Mouse (Mus musculus) cerebellum, postnatal 25 days (tissue): Measurements from ENCODE around the gene Cers2.
"Not testable (repeated sequence)": the region's sequence is repeated elsewhere in the genome, so short reads cannot be mapped to it uniquely, and the experiment has no call there.

Experiments
- DNase-seq, 2 experiments: peaks; one replicate each; pipeline ENCODE4 v3.0.0; 2021; ENCODE audit warnings: mixed read lengths in 2 of 2

Gene Cers2

DNA sequence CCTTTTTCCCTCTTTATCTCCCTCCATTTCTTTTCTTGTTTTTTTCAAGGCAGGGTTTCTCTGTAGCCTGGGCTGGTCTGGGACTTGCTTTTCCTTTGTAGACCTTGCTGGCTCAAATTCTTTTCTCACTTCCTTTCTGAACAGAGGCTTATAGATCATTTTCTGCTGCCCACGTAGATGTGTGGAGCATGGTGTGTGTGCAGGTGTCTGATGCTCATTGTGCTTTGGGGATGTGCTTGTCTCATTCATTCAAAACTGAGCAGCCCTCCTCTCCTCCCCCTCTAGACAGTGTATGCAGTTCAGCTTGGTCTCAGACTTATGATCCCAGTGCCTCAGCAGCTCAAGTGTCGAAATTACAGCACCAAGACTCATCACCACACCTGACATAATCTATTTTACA lies 4.5 kb downstream of the Cers2 start:
- no peak for DNase-seq

DNA sequence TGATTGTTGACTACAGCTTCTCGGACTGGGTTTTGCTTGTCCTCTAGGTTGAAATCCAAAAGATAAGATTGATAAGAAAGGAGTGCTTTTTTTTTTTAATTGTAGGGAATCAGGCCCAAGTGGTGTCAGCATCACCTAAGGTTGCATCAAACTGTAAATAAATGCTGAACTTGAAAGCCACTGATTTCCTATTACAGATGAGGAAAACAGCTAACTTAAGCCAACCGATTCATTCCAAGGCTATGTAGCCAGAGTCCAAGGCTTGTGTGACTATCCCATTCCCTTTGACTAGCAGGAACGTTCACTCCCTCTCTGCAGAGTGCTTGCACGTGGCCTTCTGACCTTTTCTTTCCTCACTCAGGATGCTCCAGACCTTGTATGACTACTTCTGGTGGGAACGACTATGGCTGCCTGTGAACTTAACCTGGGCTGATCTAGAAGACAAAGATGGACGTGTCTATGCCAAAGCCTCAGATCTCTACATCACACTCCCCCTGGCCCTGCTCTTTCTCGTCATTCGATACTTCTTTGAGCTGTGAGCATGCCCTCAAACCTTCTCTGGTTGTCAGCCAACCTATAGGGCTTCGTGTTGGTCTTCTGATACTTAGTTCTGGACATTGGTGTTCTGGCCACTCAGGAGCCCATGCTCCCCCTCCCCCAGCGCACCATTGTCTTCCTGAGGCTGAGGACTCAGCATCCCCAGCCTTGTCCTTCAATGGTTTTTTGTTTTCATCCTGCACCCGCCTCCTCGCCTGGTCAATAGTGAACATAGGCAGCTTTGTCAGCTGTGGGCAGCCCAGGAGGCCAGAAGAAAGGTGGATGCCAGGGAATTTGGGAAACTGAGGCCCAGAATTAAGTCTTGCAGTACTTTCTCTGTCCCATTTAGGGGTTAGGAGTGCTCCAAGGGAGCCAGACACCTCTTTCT lies 5.4 kb downstream of the Cers2 start:
- DNase-seq, result no peak

DNA sequence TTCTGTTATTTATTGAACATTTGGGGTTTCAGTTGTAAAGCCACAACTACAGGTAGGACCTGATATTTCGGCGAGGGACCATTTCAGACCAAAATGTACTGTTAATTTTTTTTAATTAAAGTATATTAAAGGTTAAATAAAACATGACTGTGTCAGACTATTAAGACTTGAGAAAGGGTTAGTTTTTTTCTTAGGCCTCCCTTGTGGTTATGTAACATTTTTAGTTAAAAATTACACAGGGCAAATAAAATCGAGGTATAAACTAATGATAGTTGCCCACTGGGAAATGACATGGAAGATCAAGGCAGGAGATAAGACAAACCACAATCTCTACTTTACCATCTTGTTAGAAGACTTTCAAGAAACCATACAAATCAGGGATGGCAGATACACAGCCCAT lies 8.8 kb downstream of the Cers2 start:
- DNase-seq, result no peak

DNA sequence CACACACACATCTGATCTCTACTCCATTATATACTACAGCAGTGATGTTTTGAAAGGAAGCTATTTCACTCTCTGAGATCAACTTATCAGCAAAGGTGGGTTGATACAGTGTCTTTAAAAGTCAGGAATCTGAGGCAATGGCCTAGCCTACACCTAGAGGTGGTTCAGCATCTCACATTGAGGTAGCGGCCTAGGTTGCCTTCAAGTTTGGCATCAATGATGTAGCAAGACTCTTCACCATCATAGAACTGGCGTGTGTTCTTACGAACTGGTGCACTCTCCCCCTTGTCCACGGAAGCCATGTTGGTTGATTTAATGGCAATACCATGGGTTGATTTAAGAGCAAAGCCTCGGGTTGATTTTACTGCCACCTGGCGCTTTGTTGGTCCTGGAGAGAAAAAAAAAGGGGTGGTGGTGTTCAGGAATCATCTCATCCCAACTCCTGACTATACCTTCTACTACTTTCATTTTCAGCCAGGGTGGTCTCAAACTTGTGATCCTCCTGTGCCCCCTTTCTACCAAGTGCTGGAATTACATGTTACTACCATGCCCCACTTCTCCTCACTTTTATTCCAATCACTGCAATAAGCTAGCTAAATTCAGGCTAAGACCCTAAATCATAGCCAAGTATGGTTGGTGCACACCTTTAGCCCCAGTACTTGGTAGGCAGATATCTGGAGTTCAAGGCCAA lies 10.0 kb downstream of the Cers2 start:
- DNase-seq, result no peak

DNA sequence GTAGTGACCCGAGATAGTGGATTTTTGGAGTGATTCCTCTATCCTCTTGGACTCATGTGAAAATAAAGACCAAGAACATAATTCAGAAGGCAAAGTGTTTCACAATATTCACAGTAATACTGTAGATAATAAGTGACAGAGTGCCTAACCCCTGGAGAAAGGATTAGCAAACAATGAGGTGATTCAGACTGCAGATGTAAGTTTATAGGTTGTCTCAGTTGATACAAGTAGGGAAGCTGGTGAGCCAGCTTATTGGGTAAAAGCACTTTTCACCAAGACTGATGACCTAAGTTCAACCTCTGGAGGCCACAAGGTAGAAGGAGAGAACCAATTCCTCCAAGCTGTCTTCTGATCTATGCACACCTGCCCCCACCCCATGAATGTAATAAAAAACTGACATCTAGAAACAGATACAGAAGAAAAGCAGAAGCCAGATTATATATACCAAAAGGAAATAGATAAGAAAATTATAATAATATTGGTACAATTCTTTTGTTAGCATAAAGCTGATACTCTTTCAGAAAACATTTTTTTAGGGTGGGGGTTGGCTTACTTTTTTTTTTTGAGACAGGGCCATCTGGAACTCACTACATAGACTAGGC lies 14.3 kb downstream of the Cers2 start:
- no peak for DNase-seq

DNA sequence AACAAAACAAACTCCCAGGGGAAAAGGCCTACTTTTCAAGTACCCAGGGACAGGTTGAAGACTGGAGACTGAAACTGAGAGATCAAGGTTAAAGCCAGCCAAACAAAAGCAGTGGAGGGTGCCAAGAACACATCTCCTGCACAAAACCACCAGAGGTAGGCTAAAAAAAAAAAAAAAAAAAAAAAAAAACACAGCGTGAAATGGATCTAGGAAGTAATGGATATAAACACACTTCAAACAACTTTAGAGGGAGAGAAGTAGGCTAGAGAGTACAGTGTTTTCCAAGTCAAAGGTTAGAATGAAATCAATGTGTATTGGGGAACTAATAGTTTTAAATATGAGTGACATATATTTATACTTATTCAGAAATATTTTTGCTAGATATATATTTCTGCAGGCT lies 16.9 kb downstream of the Cers2 start:
- no peak for DNase-seq

DNA sequence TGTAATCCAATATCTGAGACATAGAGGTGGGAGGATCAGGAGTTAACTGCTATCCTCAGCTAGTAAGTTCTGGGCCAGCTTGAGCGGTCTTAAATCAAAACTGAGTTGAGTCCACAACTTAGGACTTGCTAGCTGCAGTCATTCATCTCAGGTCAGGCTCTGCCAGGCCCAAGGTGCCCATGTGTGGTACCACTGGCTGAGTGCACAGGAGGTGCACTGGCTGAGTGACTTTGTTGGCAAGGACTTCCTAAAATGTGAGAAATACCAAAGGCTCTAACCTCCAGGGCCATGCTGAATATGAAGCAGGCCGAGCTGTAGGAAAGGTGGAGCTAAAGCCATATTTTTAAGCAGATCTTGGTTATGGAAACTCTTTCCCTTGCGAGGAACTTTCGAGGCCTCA lies 22.8 kb downstream of the Cers2 start:
- no peak for DNase-seq

DNA sequence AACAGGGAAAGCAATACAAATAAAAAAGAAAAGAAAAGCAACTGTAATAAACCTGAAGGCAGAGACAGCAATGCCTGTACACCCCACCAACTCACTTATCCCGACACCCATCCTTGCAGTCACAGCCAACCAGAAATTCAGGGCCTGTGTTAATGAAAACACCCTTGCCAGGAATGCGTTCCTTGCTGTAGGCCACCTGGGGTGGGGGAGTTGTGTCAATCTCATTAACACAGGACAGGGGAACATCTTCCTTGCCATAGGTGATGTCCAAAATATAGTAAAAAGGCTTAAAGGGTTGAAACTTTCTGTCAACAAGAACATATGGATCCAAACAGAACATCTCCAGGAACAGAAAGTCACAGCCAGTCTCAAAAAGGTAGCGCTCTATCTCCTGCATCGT lies 23.7 kb downstream of the Cers2 start:
- DNase-seq, result no peak

DNA sequence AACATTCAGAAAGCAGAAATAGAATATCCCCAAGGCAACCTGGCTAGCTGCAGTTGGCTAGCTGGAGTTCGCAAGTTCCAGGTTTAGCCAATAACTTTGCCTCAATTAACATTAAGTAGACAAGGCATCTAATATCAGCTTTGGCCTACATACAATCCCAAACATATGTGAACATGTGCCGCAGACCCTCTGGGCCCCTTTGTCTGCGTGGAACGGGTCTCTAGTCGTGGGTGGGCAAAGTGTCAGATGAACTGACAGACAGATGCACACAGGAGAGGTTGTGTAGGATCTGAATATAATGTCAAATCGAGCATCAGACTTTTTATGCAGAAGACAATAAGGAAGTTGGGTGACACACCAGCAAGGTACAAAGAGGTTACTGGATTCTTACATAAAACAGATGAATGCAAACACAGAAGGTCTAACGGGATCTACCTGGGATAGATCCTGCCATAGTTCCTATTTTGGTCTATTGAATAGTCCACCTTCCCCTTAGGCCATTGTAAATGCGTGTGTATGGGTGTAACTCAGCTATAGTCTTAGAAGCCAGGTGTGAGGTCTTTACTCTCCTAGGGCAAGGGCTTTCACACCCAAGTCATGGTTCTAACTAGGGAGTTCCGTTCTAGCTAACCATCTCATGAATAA lies 28.9 kb downstream of the Cers2 start:
- not testable (repeated sequence) for DNase-seq

DNA sequence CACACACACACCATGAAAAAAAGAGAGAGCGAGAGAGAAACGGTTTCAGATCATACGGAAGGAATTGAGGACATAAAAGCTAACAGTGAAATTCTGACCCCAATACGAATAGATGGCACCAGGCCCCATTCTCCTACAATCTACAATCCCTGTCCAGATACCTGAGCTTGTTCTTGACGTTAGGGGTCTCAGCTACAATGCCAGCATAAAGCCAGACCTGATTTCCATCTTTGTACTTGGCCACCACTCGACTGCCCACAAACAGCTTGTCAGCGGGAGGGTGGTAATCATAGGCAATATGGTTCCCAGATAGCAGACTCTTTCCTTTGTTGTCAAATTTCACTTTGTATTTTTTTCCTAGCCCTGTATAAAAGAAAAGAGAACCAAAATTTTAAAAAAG lies 31.9 kb downstream of the Cers2 start:
- DNase-seq, result no peak

DNA sequence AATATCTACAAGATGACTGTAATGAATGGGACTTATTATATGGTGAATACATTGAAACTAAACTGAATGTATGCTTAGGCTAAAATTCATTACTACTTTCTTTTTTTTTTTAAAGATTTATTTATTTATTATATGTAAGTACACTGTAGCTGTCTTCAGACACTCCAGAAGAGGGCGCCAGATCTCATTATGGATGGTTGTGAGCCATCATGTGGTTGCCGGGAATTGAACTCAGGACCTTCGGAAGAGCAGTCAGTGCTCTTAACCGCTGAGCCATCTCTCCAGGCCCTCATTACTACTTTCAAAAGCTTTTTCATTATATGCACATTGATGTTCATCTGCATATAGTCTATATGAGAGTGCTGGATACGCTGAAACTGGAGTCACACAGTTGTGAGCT lies 33.8 kb downstream of the Cers2 start:
- not testable (repeated sequence) for DNase-seq

DNA sequence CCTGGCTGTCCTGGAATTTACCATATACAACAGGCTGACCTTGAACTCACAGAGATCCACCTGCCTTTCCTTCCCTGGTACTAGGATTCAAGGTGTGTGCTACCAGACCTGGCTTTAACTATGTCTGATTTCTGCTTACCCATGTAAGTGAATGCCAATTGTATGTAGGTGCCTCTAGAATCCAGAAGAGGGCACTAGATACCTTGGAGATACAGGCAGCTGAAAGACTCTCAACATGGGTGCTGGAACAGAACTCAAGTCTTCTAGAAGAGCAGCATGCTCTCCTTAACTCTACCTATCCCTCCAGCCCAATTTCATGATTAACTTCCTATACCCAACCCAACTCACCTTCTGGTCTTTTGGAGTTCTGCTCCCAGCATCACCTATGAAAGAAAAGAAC lies 34.9 kb downstream of the Cers2 start:
- DNase-seq, result no peak

DNA sequence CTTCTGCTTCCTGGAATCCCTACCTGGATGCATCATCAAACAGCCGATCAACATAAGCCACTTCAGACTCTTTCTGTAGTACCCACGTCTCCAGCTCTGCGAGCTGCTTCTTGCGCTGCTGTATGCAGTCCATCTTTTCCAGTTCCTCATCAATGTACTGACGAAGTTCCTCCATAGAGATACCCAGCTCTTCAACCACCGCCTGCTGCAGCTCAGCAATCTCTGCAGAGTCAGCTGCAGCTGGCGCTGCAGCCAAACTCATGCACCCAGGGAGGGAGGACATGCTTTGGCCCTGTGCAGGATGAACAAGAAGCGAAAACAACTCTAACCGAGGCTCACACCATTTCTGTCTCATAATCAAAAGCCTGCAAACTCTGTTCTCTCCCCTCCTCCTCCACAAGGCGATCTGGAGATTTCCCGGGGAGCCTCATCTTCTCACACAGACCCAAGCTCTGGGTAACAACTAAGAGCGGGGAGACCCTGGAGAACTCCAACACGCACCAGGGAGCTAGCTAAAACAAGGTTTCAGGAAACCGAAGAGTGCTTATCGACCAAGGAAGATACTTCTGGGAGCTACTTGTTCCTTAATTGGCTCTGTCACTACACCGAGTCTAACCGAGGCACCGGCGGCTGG lies 41.4 kb downstream of the Cers2 start:
- DNase-seq, result not testable (repeated sequence)

DNA sequence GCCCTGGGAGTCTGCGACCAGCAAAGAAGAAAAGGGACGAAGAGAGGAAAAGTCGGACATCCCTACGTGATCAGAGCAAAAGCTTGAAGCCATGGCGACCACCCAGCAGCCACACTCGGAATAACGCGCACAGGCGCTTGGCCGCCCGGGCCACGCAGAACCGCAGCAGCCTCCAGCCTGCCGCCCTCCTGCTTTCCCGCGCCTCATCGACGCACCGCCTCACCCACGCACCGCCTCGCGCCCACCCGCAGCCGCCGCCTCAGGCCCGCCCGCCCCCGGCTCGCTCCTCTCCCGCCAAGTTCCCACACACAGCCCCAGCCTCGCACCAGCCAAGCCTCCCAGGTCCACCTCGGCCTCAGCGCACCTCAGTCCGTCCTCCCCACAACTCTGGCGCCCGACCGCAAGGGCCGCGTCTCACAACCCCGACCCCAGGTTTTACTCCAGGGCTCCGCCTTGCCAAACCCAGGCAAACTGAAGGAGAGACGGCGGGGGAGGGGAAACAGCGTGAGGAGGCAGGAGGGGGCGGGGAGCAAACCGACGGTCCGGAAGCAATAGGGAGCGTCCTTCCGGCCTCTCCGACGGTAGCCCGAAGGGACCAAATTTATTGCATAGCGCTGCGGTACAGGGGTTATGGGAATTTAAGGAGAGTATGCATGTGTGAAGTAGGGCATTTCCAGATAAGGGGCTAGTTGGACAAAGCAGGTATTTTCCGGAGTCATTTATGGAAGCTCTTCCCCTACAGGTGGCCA lies 42.3 kb downstream of the Cers2 start, which contains the start of gene Setdb1:
Gene Setdb1, minus strand, starts transcription at position 502 of the 749 bp plus-strand sequence.
- peak; percentile 97 to 98 for DNase-seq

DNA sequence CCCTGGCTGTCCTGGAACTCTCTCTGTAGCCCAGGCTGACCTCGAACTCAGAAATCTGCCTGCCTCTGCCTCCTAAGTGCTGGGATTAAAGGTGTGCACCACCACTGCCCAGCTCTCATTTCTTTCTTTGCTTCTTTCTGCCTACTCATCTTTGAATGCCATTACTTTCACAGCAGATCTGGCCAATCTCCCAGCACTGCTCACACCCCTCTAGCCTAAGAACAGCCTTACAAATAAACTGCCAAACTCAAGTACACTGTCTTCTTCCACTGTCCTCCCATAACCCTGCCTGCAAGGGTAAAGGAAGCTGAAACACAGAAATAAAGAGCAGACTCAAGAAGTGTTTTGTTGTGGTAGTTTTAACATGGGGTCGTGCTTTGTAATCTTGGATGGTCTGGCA lies 43.2 kb downstream of the Cers2 start:
- DNase-seq, result no peak

DNA sequence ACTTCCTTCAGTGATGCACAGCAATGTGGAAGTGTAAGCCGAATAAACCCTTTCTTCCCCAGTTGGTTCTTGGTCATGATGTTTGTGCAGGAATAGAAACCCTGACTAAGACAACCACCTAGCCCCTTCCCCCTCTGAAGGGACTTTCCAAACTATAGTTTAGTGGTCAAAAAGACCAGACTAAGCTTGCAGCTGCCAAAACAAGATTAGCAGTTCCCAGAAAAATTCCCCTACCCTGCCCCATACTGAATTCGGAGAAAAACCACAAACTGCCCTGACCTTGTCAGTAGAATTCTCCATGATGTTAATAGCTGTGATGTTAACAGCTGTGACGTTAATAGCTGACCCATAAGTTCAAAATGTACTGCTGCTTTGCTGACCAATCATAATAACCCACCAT lies 45.7 kb downstream of the Cers2 start:
- not testable (repeated sequence) for DNase-seq

DNA sequence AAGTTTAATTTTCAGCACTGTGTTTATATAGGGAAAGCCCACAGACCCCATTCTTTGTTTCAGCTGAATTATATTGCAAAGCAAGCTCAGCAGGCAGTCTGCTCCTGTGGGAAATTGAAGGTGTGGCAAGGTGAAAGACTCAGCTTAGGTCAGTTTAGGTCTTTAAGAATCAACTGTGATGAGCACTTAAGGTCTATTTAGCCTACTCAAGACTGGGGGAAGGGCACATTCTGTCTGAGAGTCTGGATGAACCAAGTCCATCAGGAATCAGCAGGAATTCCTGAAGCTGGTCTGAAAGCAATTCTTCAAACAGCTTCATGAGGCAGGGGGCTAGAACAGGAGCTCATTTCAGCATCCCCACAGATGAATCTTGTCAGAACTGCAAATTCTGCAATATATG lies 55.5 kb downstream of the Cers2 start:
- DNase-seq, result no peak
